Mouse (Mus musculus): ENCODE results near the gene Cyp2d40. TPM values are rescaled to one million over a fixed set of nuclear protein-coding genes. Genes with fewer than 3 reads are reported as not detected.

The Cyp2d40 gene
- polyA plus RNA-seq, 2 experiments = 0.03 TPM; not detected in 1

DNA sequence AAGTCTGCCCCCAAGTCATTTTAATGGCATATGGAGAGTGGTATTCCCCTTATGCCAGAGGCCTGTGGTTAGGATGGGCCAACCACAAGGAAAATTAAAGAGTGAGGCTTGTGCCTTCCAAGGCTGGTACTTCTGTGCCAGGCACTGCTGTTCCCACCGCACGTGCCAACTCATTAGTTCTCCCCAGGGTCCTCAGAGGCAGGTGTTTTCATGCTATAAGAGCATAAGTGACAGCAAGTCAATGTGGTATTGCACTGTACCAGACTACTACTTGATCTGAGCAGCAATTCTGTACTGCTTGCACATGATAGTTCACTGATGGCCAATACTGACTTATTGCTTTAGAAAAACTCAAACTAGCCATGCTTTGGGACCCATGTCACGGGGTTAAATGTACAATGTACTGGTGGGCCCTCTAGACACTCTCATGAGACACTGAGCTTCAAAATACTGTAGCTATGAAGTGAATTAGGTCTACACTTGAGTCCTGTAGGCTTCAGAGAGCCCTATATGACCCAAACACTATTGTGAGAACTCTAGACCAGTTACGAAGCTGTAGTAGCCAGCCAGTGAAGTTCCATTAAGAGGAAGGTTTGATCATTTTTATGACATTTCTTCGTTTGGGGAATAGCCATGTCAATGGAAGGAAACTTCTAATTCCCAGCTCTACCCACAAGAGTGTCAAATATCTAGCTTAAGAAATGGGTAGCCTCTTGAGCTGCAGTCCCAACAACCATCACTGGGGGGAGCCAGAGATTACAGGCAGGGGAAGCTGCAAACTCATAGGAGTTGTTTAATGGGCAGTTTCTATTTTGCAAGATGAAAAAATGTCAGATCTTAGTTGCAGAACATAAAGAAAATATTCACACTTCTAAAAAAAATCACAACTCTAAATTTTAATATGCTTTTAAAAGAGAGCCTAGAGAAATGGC lies 41.0 kb upstream of the Cyp2d40 start:
- H3K4me1 ChIP-seq (ENCODE audit: control insufficient read depth, insufficient read depth, low read length) = no peaks in the 10 kb centered on the region
- H3K9me3 ChIP-seq (ENCODE audit: control insufficient read depth, low read length) = no peaks in the 10 kb centered on the region
- H3K36me3 ChIP-seq (ENCODE audit: control insufficient read depth, insufficient read depth, low read length) = peaks cover 4% of the 10 kb centered on the region; the same call in 1 of the 2 replicates
- peak; percentile 59 for DNase-seq (ENCODE audit: low spot score)
- no peak overlapping the region for H3K27ac ChIP-seq (replicated peaks; ENCODE audit: low read depth, low read length)
- no peak for TF ChIP-seq POLR2A (IDR thresholded peaks at IDR 0.05; ENCODE audit: borderline replicate concordance, extremely low read depth, insufficient read depth, insufficient read length)
- 74% methylated on average over 5 of the region's 5 CpGs for WGBS
- ATAC-seq (ENCODE audit: low FRiP score, low read depth) = no peak
- H3K4me3 ChIP-seq (replicated peaks; ENCODE audit: low read length) = no peak overlapping the region
- no peak overlapping the region for H3K9ac ChIP-seq (ENCODE audit: low read depth, low read length, severe bottlenecking)
- H3K4me2 ChIP-seq (replicated peaks; ENCODE audit: low read depth, low read length, severe bottlenecking) = no peak overlapping the region
- H3K27me3 ChIP-seq (ENCODE audit: control insufficient read depth, insufficient read depth, low read length) = no peaks in the 10 kb centered on the region

DNA sequence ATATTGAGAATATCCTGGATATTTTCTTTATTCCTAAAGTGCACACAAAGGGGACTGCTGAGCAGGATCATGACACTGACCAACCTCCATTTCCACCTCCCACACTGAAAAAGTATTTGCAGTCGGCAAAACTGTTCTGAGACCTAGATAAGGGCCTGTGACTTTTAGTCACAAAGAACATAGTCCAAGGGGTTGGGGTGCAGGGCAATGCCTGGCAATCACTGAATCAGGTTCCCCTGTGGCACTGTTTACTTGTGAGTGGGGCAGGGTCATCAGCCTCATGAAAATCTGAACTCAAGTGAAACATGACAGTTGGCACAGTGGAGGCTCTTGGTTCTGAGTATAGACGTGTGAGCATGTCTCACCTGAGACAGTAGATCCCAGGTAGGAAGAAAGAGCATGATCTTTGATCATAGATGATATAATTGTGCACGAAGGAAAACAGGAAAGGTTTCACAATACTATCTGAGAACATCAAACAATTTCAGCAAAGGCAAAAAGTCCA lies 32.0 kb upstream of the Cyp2d40 start:
- ATAC-seq (ENCODE audit: low FRiP score, low read depth) (no peak), DNase-seq (ENCODE audit: low spot score) (no peak)
- H3K27ac ChIP-seq (replicated peaks; ENCODE audit: low read depth, low read length) = no peak overlapping the region
- TF ChIP-seq POLR2A (IDR thresholded peaks at IDR 0.05; ENCODE audit: borderline replicate concordance, extremely low read depth, insufficient read depth, insufficient read length) = no peak
- no peak overlapping the region for H3K4me3 ChIP-seq (replicated peaks; ENCODE audit: low read length)
- no peaks in the 10 kb centered on the region for H3K36me3 ChIP-seq (ENCODE audit: control insufficient read depth, insufficient read depth, low read length)
- no peaks in the 10 kb centered on the region for H3K4me1 ChIP-seq (ENCODE audit: control insufficient read depth, insufficient read depth, low read length)
- no peaks in the 10 kb centered on the region for H3K9me3 ChIP-seq (ENCODE audit: control insufficient read depth, low read length)
- 83% methylated on average over 3 of the region's 3 CpGs for WGBS
- H3K4me2 ChIP-seq (replicated peaks; ENCODE audit: low read depth, low read length, severe bottlenecking) = no peak overlapping the region
- no peaks in the 10 kb centered on the region for H3K27me3 ChIP-seq (ENCODE audit: control insufficient read depth, insufficient read depth, low read length)
- no peak overlapping the region for H3K9ac ChIP-seq (ENCODE audit: low read depth, low read length, severe bottlenecking)

DNA sequence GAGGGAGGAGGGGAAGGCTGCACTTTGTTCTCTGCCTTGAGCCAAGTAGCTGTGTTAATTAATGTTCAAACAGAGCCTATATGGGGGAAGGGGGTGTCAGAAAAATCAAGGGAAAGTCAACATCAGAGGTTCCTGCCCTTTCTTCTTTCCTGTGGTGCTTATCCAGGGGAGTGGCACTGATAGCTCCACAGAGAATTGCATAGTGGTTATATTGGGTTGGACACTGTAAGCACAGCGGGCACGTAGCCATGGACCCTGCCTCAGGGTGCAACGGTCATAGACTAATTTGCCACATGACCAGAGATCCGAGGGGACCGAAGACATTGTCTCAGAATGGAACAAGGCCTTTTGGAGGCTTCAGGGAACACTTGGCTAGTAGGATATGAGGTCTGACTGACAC lies 30.3 kb upstream of the Cyp2d40 start, which contains the start of gene Cyp2d26:
Cyp2d26 (minus strand) TSS at position 18 of the 400 bp plus-strand sequence.
- no peaks in the 10 kb centered on the region for H3K27me3 ChIP-seq (ENCODE audit: control insufficient read depth, insufficient read depth, low read length)
- H3K36me3 ChIP-seq (ENCODE audit: control insufficient read depth, insufficient read depth, low read length) = no peaks in the 10 kb centered on the region
- H3K9me3 ChIP-seq (ENCODE audit: control insufficient read depth, low read length) = no peaks in the 10 kb centered on the region
- ATAC-seq (ENCODE audit: low FRiP score, low read depth) (no peak), DNase-seq (ENCODE audit: low spot score) (no peak)
- H3K27ac ChIP-seq (replicated peaks; ENCODE audit: low read depth, low read length) = no peak within 1 kb of the TSS
- TF ChIP-seq POLR2A (IDR thresholded peaks at IDR 0.05; ENCODE audit: borderline replicate concordance, extremely low read depth, insufficient read depth, insufficient read length) = no peak
- no peak within 1 kb of the TSS for H3K9ac ChIP-seq (ENCODE audit: low read depth, low read length, severe bottlenecking)
- H3K4me1 ChIP-seq (ENCODE audit: control insufficient read depth, insufficient read depth, low read length) = no peaks in the 10 kb centered on the region
- WGBS = 94% methylated on average over 5 of the region's 5 CpGs
- no peak within 1 kb of the TSS for H3K4me2 ChIP-seq (replicated peaks; ENCODE audit: low read depth, low read length, severe bottlenecking)
- no peak within 1 kb of the TSS for H3K4me3 ChIP-seq (replicated peaks; ENCODE audit: low read length)

DNA sequence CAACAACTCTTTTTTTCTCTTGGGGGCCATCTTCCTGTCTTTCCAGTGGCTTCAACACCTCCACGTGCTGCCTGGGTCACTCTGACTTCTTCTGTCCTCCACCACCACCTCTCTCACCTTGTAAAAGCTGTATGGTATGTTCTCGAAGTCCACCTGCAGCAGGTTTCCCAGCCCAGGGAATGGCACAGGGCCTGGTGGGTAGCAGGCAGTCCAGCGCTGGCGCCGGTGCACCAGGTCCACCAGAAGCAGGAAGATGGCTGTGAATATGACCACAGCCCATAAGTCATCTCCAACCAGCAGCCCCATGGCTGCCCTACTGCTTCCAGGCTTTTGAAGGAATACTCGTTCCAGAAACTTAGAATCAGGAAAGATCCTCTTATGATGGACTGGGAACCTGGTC lies 29.9 kb upstream of the Cyp2d40 start:
- no peak for ATAC-seq (ENCODE audit: low FRiP score, low read depth)

DNA sequence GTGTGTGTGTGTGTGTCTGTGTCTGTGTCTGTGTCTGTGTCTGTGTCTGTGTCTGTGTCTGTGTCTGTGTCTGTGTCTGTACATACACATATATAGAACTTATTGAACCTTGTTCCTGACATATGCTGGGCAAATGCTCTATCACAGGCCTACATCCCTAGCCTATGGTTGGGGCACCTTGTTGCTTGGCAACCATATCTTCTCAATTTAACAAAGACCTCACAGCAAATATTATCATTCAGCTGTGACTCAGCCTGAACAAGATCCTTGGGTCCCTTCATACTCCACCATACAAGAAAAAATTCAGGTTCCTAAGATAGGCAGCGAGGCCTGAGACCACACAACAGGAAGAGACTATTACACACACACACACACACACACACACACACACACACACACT lies 29.5 kb upstream of the Cyp2d40 start:
- Histone ChIP-seq H3K4me1 (ENCODE audit: control insufficient read depth, insufficient read depth, low read length) (no peaks in the 10 kb centered on the region), H3K36me3 (ENCODE audit: control insufficient read depth, insufficient read depth, low read length) (no peaks in the 10 kb centered on the region), H3K4me2 (replicated peaks; ENCODE audit: low read depth, low read length, severe bottlenecking) (no peak overlapping the region), H3K27me3 (ENCODE audit: control insufficient read depth, insufficient read depth, low read length) (no peaks in the 10 kb centered on the region), H3K4me3 (replicated peaks; ENCODE audit: low read length) (no peak overlapping the region), H3K9ac (ENCODE audit: low read depth, low read length, severe bottlenecking) (no peak overlapping the region), H3K9me3 (ENCODE audit: control insufficient read depth, low read length) (no peaks in the 10 kb centered on the region), H3K27ac (replicated peaks; ENCODE audit: low read depth, low read length) (no peak overlapping the region)
- ATAC-seq (ENCODE audit: low FRiP score, low read depth) (no peak), DNase-seq (ENCODE audit: low spot score) (no peak)
- TF ChIP-seq POLR2A (IDR thresholded peaks at IDR 0.05; ENCODE audit: borderline replicate concordance, extremely low read depth, insufficient read depth, insufficient read length) = no peak
- WGBS = 76% methylated on average over 1 of the region's 1 CpGs

More for the DNA sequence above, 29.9 kb upstream of the Cyp2d40 start:
- DNase-seq (ENCODE audit: low spot score) = no peak
- WGBS = 85% methylated on average over 6 of the region's 6 CpGs
- no peaks in the 10 kb centered on the region for H3K9me3 ChIP-seq (ENCODE audit: control insufficient read depth, low read length)
- no peak overlapping the region for H3K27ac ChIP-seq (replicated peaks; ENCODE audit: low read depth, low read length)
- H3K4me3 ChIP-seq (replicated peaks; ENCODE audit: low read length) = no peak overlapping the region
- H3K36me3 ChIP-seq (ENCODE audit: control insufficient read depth, insufficient read depth, low read length) = no peaks in the 10 kb centered on the region
- TF ChIP-seq POLR2A (IDR thresholded peaks at IDR 0.05; ENCODE audit: borderline replicate concordance, extremely low read depth, insufficient read depth, insufficient read length) = no peak
- no peak overlapping the region for H3K9ac ChIP-seq (ENCODE audit: low read depth, low read length, severe bottlenecking)
- no peak overlapping the region for H3K4me2 ChIP-seq (replicated peaks; ENCODE audit: low read depth, low read length, severe bottlenecking)
- no peaks in the 10 kb centered on the region for H3K27me3 ChIP-seq (ENCODE audit: control insufficient read depth, insufficient read depth, low read length)
- H3K4me1 ChIP-seq (ENCODE audit: control insufficient read depth, insufficient read depth, low read length) = no peaks in the 10 kb centered on the region

Data from limb, embryonic 14.5 days (tissue).